Mouse (Mus musculus) hindbrain, embryonic 11.5 days (tissue): Measurements from ENCODE around the gene Ufsp1. TPM values are rescaled to one million over a fixed set of nuclear protein-coding genes. Genes with fewer than 3 reads are reported as not detected.
A peak's percentile ranks its signal among the peaks of the same experiment; 100 is the strongest.

Experiments used
- ATAC-seq: fragments of 200-750 bp; cut with Nextera tagmentation; 2 replicates; pipeline ENCODE4 v1.8.0; 2017; ENCODE audit warnings: mild to moderate bottlenecking, moderate TSS enrichment, moderate library complexity; ENCODE audit not compliant: low FRiP score
- DNase-seq: peaks from one replicate; pipeline ENCODE4 v3.0.0-alpha.2; 2015; ENCODE audit warnings: low spot score
- H3K27ac ChIP-seq: fragments of 300-500 bp; sonication (generic); 2 replicates; pipeline ENCODE4 v1.5.1; 2014; ENCODE audit warnings: mild to moderate bottlenecking, low read depth, low read length
- H3K27me3 ChIP-seq: fragments of 300-500 bp; sonication (generic); 2 replicates; pipeline ENCODE4 v1.6.1; 2014; ENCODE audit warnings: mild to moderate bottlenecking, low read length, moderate library complexity, mixed read lengths; ENCODE audit not compliant: control insufficient read depth, insufficient read depth
- H3K36me3 ChIP-seq: fragments of 300-500 bp; sonication (generic); 2 replicates; pipeline ENCODE4 v1.6.1; 2014; ENCODE audit warnings: mild to moderate bottlenecking, low read length, moderate library complexity, mixed read lengths; ENCODE audit not compliant: control insufficient read depth, insufficient read depth
- H3K4me1 ChIP-seq: fragments of 300-500 bp; sonication (generic); replicated peaks from 2 replicates; pipeline ENCODE4 v1.6.1; 2014; ENCODE audit warnings: low read length, mixed read lengths; ENCODE audit not compliant: control insufficient read depth, insufficient read depth
- H3K4me2 ChIP-seq: fragments of 300-500 bp; sonication (generic); replicated peaks from 2 replicates; pipeline ENCODE4 v1.6.1; 2014; ENCODE audit warnings: mild to moderate bottlenecking, low read depth, low read length
- H3K4me3 ChIP-seq: fragments of 300-500 bp; sonication (generic); 2 replicates; pipeline ENCODE4 v1.5.1; 2014; ENCODE audit warnings: low read depth, low read length
- H3K9ac ChIP-seq: fragments of 300-500 bp; sonication (generic); 2 replicates; pipeline ENCODE4 v1.6.1; 2014; ENCODE audit warnings: low read depth, low read length
- H3K9me3 ChIP-seq: fragments of 300-500 bp; sonication (generic); 2 replicates; pipeline ENCODE4 v1.6.1; 2016; ENCODE audit warnings: low read length; ENCODE audit not compliant: control insufficient read depth
- WGBS: fragments of 180-500 bp; shearing (Covaris S2); extraction: QIAGEN DNeasy Blood & Tissue Kit; methylation state at CpG from one replicate; pipeline ENCODE4 v1.1.7; 2014; 5-methylcytosine and 5-hydroxymethylcytosine counted together
- polyA plus RNA-seq: library from polyadenylated mRNA; unstranded; fragments of >200 nt; fragmentation: Nextera tagmentation; extraction: Ambion mirVana; gene quantifications from 2 replicates; pipeline ENCODE4 v1.2.1, GENCODE M21; 2014

Ufsp1 gene
- polyA plus RNA-seq, 1 experiment from 2014 or later, result 8.6 TPM

- Histone ChIP-seq H3K36me3 (no peaks in the 10 kb centered on the region), H3K9ac (no peak overlapping the region), H3K27me3 (no peaks in the 10 kb centered on the region), H3K27ac (no peak overlapping the region), H3K4me1 (peaks cover 6% of the 10 kb centered on the region), H3K4me2 (no peak overlapping the region), H3K4me3 (no peak overlapping the region), H3K9me3 (no peaks in the 10 kb centered on the region)
- ATAC-seq (no peak), DNase-seq (no peak)
- WGBS, result 67% methylated on average over 6 of the region's 6 CpGs
Observed at GRCm38 (mm10) chr5:137335066-137335465, 40.6 kb downstream of the Ufsp1 start.

DNA sequence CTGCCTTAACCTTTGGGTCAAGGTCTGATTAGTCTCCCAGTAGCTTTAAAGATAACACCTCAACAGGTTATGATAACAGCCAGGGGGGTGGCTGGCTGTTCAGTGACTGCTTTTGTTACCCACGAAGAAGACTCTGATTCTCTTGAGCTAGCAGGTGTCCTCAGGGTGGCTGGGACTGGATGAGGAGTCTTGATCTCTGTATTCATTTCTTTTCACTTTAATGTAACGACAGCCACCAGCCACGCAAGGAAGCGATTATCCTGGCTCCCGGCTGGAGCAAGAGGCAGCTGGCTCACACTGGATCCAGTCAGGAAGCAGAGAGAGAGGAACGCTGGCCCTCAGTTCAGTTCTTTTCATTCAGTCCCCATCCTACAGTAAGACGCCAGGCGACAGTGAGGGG lies 42.8 kb downstream of the Ufsp1 start:
- H3K9me3 ChIP-seq, result no peaks in the 10 kb centered on the region
- H3K4me2 ChIP-seq, result no peak overlapping the region
- no peak for ATAC-seq
- H3K27me3 ChIP-seq, result no peaks in the 10 kb centered on the region
- peaks cover 6% of the 10 kb centered on the region for H3K4me1 ChIP-seq
- no peak overlapping the region for H3K27ac ChIP-seq
- no peak overlapping the region for H3K9ac ChIP-seq
- H3K4me3 ChIP-seq, result no peak overlapping the region
- WGBS, result 60% methylated on average over 8 of the region's 8 CpGs
- DNase-seq, result no peak
- no peaks in the 10 kb centered on the region for H3K36me3 ChIP-seq

DNA sequence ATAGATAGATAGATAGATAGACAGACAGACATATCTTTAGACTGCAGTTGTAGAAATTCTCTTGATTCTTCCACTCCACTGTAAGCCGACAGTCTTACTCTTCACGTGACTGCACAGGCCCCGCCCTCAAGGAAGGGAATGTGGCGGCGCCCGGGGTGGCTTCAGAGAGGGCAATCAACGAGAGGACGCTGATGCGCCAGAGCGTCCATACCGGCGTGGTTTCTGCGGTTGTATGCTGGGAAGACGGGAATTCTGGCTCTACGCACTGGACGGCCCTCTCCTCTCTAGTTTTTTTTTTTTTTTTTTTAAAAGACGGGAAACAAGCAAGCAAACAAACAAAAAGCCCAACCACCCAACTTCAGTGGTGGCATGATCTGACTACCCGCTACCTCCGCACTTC lies 43.8 kb downstream of the Ufsp1 start:
- WGBS, result under 1% methylated on average over 19 of the region's 19 CpGs
- Histone ChIP-seq H3K4me3 (peak overlapping the region; percentile 36), H3K27me3 (no peaks in the 10 kb centered on the region), H3K27ac (peak overlapping the region; percentile 76), H3K36me3 (no peaks in the 10 kb centered on the region), H3K9ac (peak overlapping the region; percentile 64), H3K4me1 (peaks cover 6% of the 10 kb centered on the region), H3K9me3 (no peaks in the 10 kb centered on the region), H3K4me2 (peak overlapping the region; percentile 77)
- peak; percentile 81 for ATAC-seq
- DNase-seq, result peak; percentile 88

DNA sequence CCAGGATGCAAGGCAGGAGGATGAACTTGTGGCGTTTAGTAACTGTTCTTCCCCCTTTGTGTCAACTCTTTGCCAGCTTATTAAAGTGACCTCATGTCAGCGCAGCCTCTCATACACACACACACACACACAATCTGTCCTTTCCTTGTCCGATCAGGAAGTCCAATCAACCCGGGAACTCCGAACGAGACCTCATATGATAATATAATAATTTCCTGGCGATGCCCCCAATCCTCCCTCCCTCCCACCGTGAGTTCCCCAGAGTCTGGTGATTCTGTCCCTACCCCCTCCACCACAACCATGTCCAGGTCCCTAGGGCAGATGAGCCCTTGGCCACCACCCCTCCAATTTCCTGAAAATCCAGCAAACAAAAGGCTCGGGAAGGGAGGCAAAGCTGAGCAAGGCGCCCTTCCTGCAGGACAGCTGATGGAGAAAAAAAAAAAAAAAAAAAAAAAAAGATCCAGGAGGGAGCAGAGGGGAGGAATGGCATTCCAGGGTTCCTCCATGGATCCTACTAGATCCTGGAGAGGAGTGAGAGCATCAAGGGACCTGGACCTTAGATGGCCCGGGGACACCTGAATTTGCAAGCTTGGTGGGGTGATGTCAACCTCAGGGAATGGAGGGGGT lies 44.3 kb downstream of the Ufsp1 start:
- Histone ChIP-seq H3K27ac (peak overlapping the region; percentile 76), H3K9me3 (no peaks in the 10 kb centered on the region), H3K4me2 (peak overlapping the region; percentile 77), H3K36me3 (no peaks in the 10 kb centered on the region), H3K9ac (peak overlapping the region; percentile 64), H3K27me3 (no peaks in the 10 kb centered on the region), H3K4me3 (peak overlapping the region; percentile 36), H3K4me1 (peaks cover 6% of the 10 kb centered on the region)
- DNase-seq (peak; percentile 60), ATAC-seq (peak; percentile 43; the same call in 1 of the 2 replicates)
- 5% methylated on average over 11 of the region's 11 CpGs for WGBS

GRCm38 (mm10) chr5:137339290-137339979 lies 45.0 kb downstream of the Ufsp1 start:
- peak overlapping the region; percentile 64 for H3K9ac ChIP-seq
- peaks cover 6% of the 10 kb centered on the region for H3K4me1 ChIP-seq
- no peaks in the 10 kb centered on the region for H3K36me3 ChIP-seq
- H3K27me3 ChIP-seq, result no peaks in the 10 kb centered on the region
- peak; percentile 48 for ATAC-seq
- 11% methylated on average over 22 of the region's 22 CpGs for WGBS
- peak overlapping the region; percentile 76 for H3K27ac ChIP-seq
- peak; percentile 43 for DNase-seq
- H3K9me3 ChIP-seq, result no peaks in the 10 kb centered on the region
- peak overlapping the region; percentile 36 for H3K4me3 ChIP-seq
- peak overlapping the region; percentile 77 for H3K4me2 ChIP-seq

GRCm38 (mm10) chr5:137340222-137340621 lies 45.8 kb downstream of the Ufsp1 start:
- Histone ChIP-seq H3K9me3 (no peaks in the 10 kb centered on the region), H3K9ac (no peak overlapping the region), H3K36me3 (no peaks in the 10 kb centered on the region), H3K4me3 (no peak overlapping the region), H3K27ac (no peak overlapping the region), H3K4me2 (no peak overlapping the region), H3K27me3 (no peaks in the 10 kb centered on the region), H3K4me1 (peaks cover 6% of the 10 kb centered on the region)
- WGBS, result 72% methylated on average over 6 of the region's 6 CpGs
- DNase-seq (no peak), ATAC-seq (no peak)

DNA sequence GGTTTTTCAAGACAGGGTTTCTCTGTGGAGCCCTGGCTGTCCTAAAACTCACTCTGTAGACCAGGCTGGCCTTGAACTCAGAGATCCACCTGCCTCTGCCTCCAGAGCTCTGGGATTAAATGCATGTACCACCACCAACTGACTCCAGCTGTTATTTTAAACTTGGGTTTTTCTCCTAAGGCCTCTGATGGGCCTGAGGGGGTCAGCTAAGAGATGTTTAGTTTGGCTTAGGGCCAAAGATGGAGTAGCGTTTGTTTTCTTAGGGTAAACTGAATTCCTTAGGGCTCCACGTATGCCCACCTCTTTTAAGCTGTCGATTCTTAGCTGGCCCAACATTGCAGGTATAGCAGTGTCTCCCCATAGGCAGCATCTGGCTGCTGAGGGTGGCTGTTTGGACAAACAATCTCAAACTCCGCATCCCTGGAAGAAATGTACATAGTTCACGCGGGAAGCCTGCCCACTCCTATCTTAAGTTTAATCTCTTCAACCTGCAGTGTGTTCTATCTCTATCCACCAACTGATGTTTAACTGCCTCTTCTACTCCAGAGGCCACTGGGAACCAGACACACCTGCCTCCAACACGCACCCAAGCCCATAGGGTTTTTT lies 48.1 kb downstream of the Ufsp1 start:
- no peak for ATAC-seq
- 80% methylated on average over 7 of the region's 7 CpGs for WGBS
- no peak overlapping the region for H3K27ac ChIP-seq
- H3K9me3 ChIP-seq, result no peaks in the 10 kb centered on the region
- H3K4me2 ChIP-seq, result no peak overlapping the region
- no peak overlapping the region for H3K4me3 ChIP-seq
- no peak for DNase-seq
- no peaks in the 10 kb centered on the region for H3K27me3 ChIP-seq
- H3K36me3 ChIP-seq, result no peaks in the 10 kb centered on the region
- H3K9ac ChIP-seq, result no peak overlapping the region
- H3K4me1 ChIP-seq, result peaks cover 6% of the 10 kb centered on the region

DNA sequence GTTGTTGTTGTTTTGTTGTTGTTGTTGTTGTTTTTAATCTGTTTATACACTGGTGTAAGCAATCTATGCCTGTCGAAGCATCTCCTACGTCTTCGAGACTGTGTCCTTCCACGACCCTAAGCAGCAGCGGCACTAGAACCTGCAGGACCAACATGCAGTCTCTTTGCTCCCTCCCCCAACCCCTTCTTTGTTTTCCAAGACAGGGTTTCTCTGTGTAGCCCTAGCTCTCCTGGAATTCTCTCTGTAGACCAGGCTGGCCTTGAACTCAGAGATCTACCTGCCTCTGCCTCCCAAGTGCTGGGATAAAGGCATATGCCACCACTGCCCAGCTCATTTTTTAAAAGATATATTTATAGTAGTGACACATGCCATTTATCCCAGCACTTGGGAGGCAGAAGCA lies 49.0 kb downstream of the Ufsp1 start:
- WGBS, result 99% methylated on average over 5 of the region's 5 CpGs

GRCm38 (mm10) chr5:137343869-137344268 lies 49.4 kb downstream of the Ufsp1 start:
- DNase-seq, result no peak
- H3K36me3 ChIP-seq, result no peaks in the 10 kb centered on the region

More for the DNA sequence above, 49.0 kb downstream of the Ufsp1 start:
- no peaks in the 10 kb centered on the region for H3K27me3 ChIP-seq
- no peak for DNase-seq
- no peak overlapping the region for H3K27ac ChIP-seq
- no peak overlapping the region for H3K9ac ChIP-seq
- H3K4me3 ChIP-seq, result no peak overlapping the region
- ATAC-seq, result no peak
- no peak overlapping the region for H3K4me2 ChIP-seq
- no peaks in the 10 kb centered on the region for H3K36me3 ChIP-seq
- peaks cover 6% of the 10 kb centered on the region for H3K4me1 ChIP-seq
- no peaks in the 10 kb centered on the region for H3K9me3 ChIP-seq

More at GRCm38 (mm10) chr5:137343869-137344268, 49.4 kb downstream of the Ufsp1 start:
- no peaks in the 10 kb centered on the region for H3K27me3 ChIP-seq
- no peak overlapping the region for H3K4me3 ChIP-seq
- no peak overlapping the region for H3K27ac ChIP-seq
- peaks cover 8% of the 10 kb centered on the region for H3K4me1 ChIP-seq
- no peak for ATAC-seq
- H3K4me2 ChIP-seq, result no peak overlapping the region
- no peak overlapping the region for H3K9ac ChIP-seq
- no peaks in the 10 kb centered on the region for H3K9me3 ChIP-seq
